Mouse (Mus musculus) spleen, adult 2 months (tissue): ENCODE measurements at regions not wholly inside any gene's neighbourhood (a gene's known extent, or its start where the extent isn't known, plus 50 kb on each side); places are given as distances from the start of the nearest gene placed in this dataset.

Source experiments
- DNase-seq, 2 experiments: peaks; one replicate each; pipeline versions ENCODE4 v3.0.0 to v3.0.0-alpha.2; 2012 to 2021; ENCODE audit warnings: low spot score in 2 of 2, low read depth in 1 of 2
- H3K27ac ChIP-seq: fragments of 200-500 bp; 2 replicates; pipeline ENCODE4 v1.5.1; 2012; ENCODE audit warnings: low read length, inconsistent platforms; ENCODE audit not compliant: insufficient read depth
- H3K27me3 ChIP-seq: fragments of 200-500 bp; 2 replicates; pipeline ENCODE4 v1.6.1; 2012; ENCODE audit warnings: mild to moderate bottlenecking, moderate library complexity, low read length, inconsistent platforms; ENCODE audit not compliant: control insufficient read depth, insufficient read depth
- H3K36me3 ChIP-seq: fragments of 200-500 bp; 2 replicates; pipeline ENCODE4 v1.6.1; 2012; ENCODE audit warnings: mild to moderate bottlenecking, low read length, inconsistent platforms; ENCODE audit not compliant: control insufficient read depth, insufficient read depth
- H3K4me1 ChIP-seq: fragments of 200-500 bp; 2 replicates; pipeline ENCODE4 v1.6.1; 2011; ENCODE audit warnings: inconsistent platforms; ENCODE audit not compliant: control insufficient read depth, insufficient read depth, insufficient read length
- H3K4me3 ChIP-seq: fragments of 200-500 bp; 2 replicates; pipeline ENCODE4 v1.5.1; 2011; ENCODE audit warnings: mild to moderate bottlenecking, inconsistent platforms; ENCODE audit not compliant: insufficient read depth, insufficient read length; ENCODE audit errors: extremely low read depth
- CTCF ChIP-seq: fragments of 200-500 bp; IDR thresholded peaks from 2 replicates; pipeline ENCODE4 v1.5.1; 2011; ENCODE audit warnings: mild to moderate bottlenecking, inconsistent platforms; ENCODE audit not compliant: insufficient read depth, insufficient read length, insufficient replicate concordance; ENCODE audit errors: extremely low read depth
- POLR2A ChIP-seq: fragments of 200-500 bp; IDR thresholded peaks from 2 replicates; pipeline ENCODE4 v1.6.1; 2011; ENCODE audit warnings: low read depth, low read length, inconsistent platforms
- WGBS: fragments of 180-500 bp; shearing (Covaris S2); methylation state at CpG from one replicate; pipeline ENCODE4 v1.1.7; 2018; 5-methylcytosine and 5-hydroxymethylcytosine counted together

DNA sequence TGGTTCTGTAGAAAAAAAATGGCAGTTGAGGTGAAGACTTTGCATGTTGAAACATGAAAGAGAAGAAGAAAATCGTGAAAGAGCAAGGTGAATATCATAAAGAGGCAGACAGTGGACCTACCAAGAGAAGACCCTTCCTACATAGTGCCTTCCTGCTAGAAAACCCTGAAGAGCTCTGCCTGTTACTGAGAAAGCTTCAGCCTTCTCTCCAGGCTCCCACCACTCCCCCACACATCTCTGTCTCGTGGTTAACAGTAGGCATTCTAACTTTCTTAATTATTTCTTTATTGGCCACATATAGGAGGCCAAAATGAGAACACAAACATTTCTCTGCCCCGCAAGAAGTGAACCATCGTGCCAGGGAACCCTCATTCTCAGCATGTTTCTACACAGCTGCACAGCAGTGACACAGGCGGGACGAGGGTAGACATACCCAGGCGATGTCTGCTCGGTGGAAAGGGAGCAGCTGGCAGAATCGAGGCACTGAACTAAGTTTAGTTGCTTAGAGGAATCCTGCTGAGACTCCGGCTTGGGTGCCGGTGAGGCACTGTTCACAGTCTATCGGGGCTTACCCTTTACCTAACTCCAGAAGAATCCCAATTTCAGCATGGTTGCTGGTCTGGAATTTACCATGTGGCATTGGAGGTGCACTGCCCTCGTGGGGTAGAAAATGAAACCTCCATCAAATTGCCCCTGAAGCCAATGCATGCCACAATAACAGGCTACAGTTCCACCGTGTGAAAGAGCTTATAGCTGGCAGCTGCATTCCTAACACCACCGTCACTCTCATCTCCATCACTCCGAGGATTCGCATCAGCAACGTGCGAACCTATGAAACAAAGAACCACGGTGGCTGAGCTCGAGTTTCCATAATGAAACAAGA is 260.4 kb upstream of the Tsc22d2 start:
- no peak for DNase-seq
- Histone ChIP-seq H3K27ac (no peak overlapping the region), H3K36me3 (no peaks in the 10 kb centered on the region), H3K4me3 (no peak overlapping the region), H3K27me3 (no peaks in the 10 kb centered on the region), H3K4me1 (no peaks in the 10 kb centered on the region)
- 81% methylated on average over 21 of the region's 21 CpGs for WGBS
- TF ChIP-seq POLR2A, result no peak

DNA sequence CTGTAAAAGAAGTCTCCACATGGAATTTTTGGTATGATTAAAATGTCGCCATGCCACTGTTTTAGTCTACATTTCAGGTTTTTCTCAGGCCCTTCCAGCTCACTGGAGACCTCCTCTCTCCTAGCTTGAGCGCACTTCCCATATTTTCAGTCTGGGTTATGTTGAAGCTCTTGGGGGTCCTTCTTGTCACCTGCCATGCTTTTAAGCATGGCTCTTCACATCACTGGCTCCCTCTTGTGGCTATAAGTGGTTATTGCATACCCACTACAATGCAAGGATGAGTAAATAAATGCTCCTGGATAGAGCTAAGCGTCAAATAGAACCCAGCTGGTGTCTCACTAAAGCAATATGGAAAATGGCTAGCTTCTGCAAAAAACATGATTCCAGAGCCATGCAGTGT is 255.1 kb upstream of the Tsc22d2 start:
- no peak for DNase-seq
- H3K36me3 ChIP-seq, result no peaks in the 10 kb centered on the region

DNA sequence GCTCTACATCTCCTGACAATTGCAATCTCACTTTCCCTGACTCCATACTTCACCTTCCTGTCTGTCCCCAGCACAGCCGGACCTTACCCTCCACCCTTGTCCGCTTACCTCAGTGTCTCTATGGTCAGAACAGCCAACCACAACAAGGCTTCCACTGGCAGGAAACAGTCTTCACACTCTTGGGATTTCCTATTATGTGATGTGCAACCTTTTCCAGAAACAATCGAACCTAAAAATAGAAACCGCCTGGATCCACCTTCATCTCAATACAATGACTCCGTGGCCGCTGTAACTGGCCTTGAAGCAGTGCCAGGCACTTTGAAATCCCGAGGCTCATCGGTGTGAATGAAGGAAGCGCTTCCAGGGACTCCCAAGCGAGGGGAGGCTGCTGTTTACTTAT is 252.3 kb upstream of the Tsc22d2 start:
- WGBS, result 28% methylated on average over 10 of the region's 10 CpGs
- Histone ChIP-seq H3K4me1 (no peaks in the 10 kb centered on the region), H3K27me3 (no peaks in the 10 kb centered on the region), H3K27ac (no peak overlapping the region), H3K36me3 (no peaks in the 10 kb centered on the region), H3K4me3 (no peak overlapping the region)
- DNase-seq, result no peak
- no peak for TF ChIP-seq CTCF
- TF ChIP-seq POLR2A, result no peak

More for the DNA sequence above, 255.1 kb upstream of the Tsc22d2 start:
- WGBS, result 52% methylated on average over 3 of the region's 3 CpGs
- Histone ChIP-seq H3K27me3 (no peaks in the 10 kb centered on the region), H3K27ac (no peak overlapping the region), H3K4me3 (no peak overlapping the region), H3K4me1 (no peaks in the 10 kb centered on the region)
- TF ChIP-seq CTCF, result no peak
- no peak for TF ChIP-seq POLR2A

DNA sequence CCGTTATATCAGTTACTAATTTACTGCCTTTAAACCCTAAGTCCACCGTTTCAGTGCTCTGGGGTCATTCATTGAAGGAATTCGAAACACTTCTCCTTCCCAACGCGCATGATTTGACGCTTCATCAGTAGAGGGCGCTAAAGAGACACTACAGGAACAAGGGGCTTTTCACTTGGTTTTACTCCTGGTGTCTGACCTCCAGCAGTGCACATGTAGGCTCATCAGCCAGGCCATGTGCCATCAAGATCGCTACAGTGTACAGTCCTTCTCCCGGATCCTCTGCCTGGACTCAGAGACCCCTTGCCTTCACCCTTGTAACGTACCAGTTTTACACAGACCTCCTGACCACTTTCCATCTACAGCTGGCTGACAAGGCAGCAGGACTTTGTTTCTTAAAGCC is 250.7 kb upstream of the Tsc22d2 start:
- H3K36me3 ChIP-seq, result no peaks in the 10 kb centered on the region
- no peaks in the 10 kb centered on the region for H3K4me1 ChIP-seq
- no peak overlapping the region for H3K27ac ChIP-seq
- TF ChIP-seq CTCF (peak; percentile 13; the same call in 1 of the 2 replicates), POLR2A (no peak)
- H3K4me3 ChIP-seq, result no peak overlapping the region
- no peaks in the 10 kb centered on the region for H3K27me3 ChIP-seq
- DNase-seq, result peak; percentile 4 to 17
- WGBS, result 14% methylated on average over 10 of the region's 10 CpGs

DNA sequence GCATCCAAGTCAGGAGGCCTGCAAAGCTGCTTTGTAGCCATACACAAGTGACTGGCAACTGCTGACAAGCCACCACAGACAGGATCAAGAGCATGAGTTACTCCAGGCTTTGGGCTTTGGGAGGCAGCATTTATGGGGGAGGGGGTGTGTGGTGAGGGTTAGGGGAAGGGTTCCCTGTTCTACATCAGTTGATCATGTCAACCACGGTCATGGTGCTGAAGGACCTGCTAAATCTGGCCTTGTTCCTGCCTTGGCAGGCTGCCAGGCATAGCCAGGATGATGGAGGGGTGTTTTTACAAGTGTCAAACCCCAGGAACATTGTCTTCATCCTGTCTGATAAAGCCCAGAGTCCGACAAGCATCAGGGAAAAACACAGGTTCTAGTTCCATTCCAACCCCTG is 247.9 kb upstream of the Tsc22d2 start:
- no peak for DNase-seq
- no peak overlapping the region for H3K4me3 ChIP-seq
- H3K4me1 ChIP-seq, result no peaks in the 10 kb centered on the region
- TF ChIP-seq POLR2A, result no peak
- TF ChIP-seq CTCF, result no peak
- no peaks in the 10 kb centered on the region for H3K27me3 ChIP-seq
- H3K36me3 ChIP-seq, result no peaks in the 10 kb centered on the region
- WGBS, result 47% methylated on average over 2 of the region's 2 CpGs
- H3K27ac ChIP-seq, result no peak overlapping the region

DNA sequence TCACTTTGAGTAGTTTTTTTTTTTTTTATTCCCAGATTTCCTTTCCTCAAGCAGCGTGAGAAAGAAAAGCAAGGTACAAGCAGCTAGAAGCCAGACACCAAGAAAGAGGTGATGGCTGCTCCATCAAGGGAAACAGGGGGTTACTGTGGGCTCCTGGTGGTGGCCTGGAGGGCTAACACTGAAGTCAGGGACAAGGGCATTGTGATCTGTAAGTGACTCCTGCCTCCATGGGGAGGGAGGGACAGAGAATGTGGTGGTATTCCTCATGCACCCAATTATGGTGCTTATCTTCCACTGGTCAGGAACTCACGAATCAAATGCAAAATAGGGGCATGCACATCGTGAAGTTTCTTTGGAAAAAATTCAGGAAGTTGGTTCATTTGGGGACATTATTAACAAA is 247.4 kb upstream of the Tsc22d2 start:
- Histone ChIP-seq H3K4me3 (no peak overlapping the region), H3K27me3 (no peaks in the 10 kb centered on the region), H3K4me1 (no peaks in the 10 kb centered on the region), H3K27ac (no peak overlapping the region), H3K36me3 (no peaks in the 10 kb centered on the region)
- TF ChIP-seq POLR2A, result no peak
- TF ChIP-seq CTCF, result no peak
- no peak for DNase-seq
- WGBS, result 80% methylated on average over 3 of the region's 3 CpGs

DNA sequence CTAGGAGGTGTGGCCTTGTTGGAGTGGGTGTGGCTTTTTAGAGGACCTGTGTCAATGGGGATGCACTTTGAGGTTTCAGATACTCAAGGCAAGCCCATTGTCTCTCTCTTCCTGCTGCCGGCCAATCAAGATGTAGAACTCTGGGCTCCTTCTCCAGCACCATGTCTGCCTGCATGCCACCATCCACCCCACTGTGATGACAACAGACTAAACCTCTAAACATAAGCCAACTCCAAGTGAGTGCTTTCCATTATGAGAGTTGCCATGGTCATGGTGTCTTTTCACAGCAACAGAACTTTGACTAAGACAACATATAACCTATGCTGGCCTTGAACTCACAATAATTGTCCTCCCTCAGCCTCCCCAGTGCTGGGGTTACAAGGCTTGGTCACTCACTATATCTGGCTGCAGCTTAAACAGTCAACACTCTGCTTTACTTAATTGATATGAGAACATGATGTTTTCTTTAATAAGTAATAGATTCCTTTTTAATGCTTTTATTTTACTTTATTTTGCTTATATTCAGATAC is 246.7 kb upstream of the Tsc22d2 start:
- no peak overlapping the region for H3K27ac ChIP-seq
- H3K27me3 ChIP-seq, result no peaks in the 10 kb centered on the region
- TF ChIP-seq POLR2A (no peak), CTCF (no peak)
- 95% methylated on average over 1 of the region's 1 CpGs for WGBS
- H3K4me1 ChIP-seq, result no peaks in the 10 kb centered on the region
- no peak overlapping the region for H3K4me3 ChIP-seq
- H3K36me3 ChIP-seq, result no peaks in the 10 kb centered on the region
- DNase-seq, result no peak
